ENCODE assay signal across 8 mouse cellular contexts in genomic region chr5:8489471-8490110, GRCm38 (mm10).
DNase-seq lines count a peak whose midpoint lies in the region; ATAC-seq and TF ChIP-seq lines count a peak whose summit lies in the region.

No protein-coding gene starts in this region.

- POLR2A ChIA-PET in Patski (lab: Charles Lee): no interaction called here

- no peak for TF ChIP-seq CTCF in kidney, adult 2 months (conservative IDR thresholded peaks at IDR 0.05; ENCODE audit: insufficient read depth, insufficient read length, low read depth, low read length)
- TF ChIP-seq CTCF in Patski (IDR thresholded peaks at IDR 0.05): peak; percentile 40

- H3K4me1 ChIP-seq in kidney, adult 2 months (ENCODE audit: control insufficient read depth, insufficient read depth, low read length): no peaks in the 10 kb centered on the region

- H3K36me3 ChIP-seq in kidney, adult 2 months (ENCODE audit: control insufficient read depth, insufficient read depth, low read length): no peaks in the 10 kb centered on the region

- DNase-seq in kidney, adult 2 months: peak; percentile 21
- no peak for DNase-seq in kidney, postnatal 14 days
- no peak for DNase-seq in Patski (ENCODE audit: low read depth, low spot score)
- no peak for DNase-seq in urinary bladder, postnatal 14 days (ENCODE audit: low spot score)
- DNase-seq in layer of hippocampus, postnatal 36 days: no peak
- DNase-seq in kidney, adult 18-20 months: no peak

- no peak overlapping the region for H3K4me3 ChIP-seq in kidney, adult 2 months (ENCODE audit: insufficient read depth, low read depth, low read length)

- H3K27me3 ChIP-seq in kidney, adult 2 months (replicated peaks; ENCODE audit: control insufficient read depth, insufficient read depth, low read length): no peaks in the 10 kb centered on the region
- H3K27me3 ChIP-seq in Patski: peaks cover 16% of the 10 kb centered on the region

- WGBS in kidney, adult 2 months: 41% methylated on average over 6 of the region's 6 CpGs

- no peak for ATAC-seq in Patski
- peak; percentile 84 for ATAC-seq in granulocyte monocyte progenitor cell, adult 5-6 weeks (replicated peaks; ENCODE audit: poor library complexity, severe bottlenecking)
- ATAC-seq in megakaryocyte progenitor cell, adult 5-6 weeks (replicated peaks; ENCODE audit: poor library complexity): peak; percentile 92

- TF ChIP-seq POLR2A in kidney, adult 2 months (IDR thresholded peaks at IDR 0.05; ENCODE audit: low read depth, low read length): no peak

- CTCF ChIA-PET in Patski (lab: Charles Lee): interaction anchor here (1.0 to 1.7 kb wide), 4 partner anchors 15 to 351 kb away, joined by 3 to 6 read pairs (median 3); no protein-coding TSS in a partner anchor

- in situ Hi-C loops in Patski (cut with MboI; ENCODE audit: low pct_unique_long_range_greater_than_20kb): loop anchor here (5.0 to 25.0 kb wide), 3 partner anchors 353 to 923 kb away; partner anchors contain the start of gene Tmem243

- H3K27ac ChIP-seq in kidney, adult 2 months (ENCODE audit: insufficient read depth, low read depth, low read length): no peak overlapping the region
